Mouse (Mus musculus) CD8-positive naive resting alpha-beta T cell, adult 2 months (primary cell): ENCODE data around the gene Tmem216.

ENCODE experiments used
- DNase-seq, 2 experiments: peaks; one replicate each; pipeline ENCODE4 v3.0.0; 2022; ENCODE audit warnings: low read depth in 2 of 2, low spot score in 2 of 2

Tmem216 gene

DNA sequence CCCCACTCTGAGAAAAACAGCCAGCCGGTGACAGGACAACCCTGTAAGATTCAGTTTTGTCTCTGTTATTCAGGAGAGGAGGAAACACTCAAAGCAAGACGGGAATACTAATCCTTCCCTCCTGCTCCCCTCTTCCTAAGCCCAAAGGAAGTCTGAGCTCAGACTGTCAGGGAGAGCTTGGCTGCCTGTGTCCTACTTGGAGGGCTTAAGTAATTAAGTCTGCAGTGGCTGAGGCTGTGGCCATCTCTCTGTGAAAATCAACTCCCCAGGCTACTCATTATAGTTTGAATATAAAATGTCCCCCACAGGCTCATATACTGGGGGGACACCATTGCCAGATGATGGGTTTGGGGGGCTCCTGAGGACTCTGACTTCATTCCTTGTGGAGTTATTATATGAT, 59.1 kb downstream of the Tmem216 start:
- DNase-seq, result no peak

DNA sequence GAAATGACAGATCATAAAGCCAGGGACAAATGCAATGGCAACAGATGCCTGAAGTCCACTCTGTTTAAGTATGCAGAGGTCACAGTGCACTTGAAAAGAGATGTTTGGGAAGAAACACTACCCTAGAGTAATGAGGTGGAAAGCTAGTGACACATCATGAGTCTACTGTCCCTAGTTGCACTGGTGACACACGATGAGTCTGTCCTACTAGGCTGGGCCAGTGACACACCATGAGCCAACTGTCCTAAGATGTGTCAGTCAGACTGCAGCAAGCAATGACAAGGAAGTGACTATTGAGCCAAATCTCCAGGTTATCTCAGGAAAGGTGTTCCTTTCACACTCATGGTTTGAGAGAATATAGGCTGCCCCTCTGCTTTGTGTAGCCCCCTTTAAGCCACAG, 60.4 kb downstream of the Tmem216 start:
- no peak for DNase-seq

DNA sequence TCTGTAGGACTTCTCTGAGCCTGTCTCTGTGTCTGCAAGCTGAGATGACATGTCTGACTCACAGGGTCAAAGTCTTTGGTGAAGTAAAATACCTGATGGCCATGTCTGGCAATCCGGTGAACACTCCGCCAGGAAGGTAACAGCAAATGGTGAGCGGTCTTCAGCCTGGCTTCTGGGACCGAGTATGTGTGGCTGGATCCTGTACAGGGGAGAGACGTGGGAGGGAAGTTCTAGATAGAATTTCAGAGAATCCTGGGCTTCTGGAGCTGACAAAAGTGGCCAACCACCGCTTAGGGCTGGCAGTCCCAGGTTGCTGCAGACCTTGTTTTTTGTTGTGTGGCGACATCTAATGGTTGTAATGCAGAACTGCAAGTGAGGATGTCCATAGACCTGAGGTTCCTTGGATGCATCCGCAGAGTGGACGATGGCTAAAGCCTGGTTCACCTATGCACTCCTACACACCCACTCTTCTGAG, 69.7 kb downstream of the Tmem216 start:
- peak in 1 of 2 experiments; percentile 25 for DNase-seq
